Mouse (Mus musculus) spleen, postnatal 36 days (tissue): ENCODE data around the gene Zmynd10.

Source experiments
- DNase-seq, 2 experiments: peaks; one replicate each; pipeline ENCODE4 v3.0.0; 2022; ENCODE audit warnings: low spot score in 2 of 2, mixed read lengths in 1 of 2

Gene Zmynd10

GRCm38 (mm10) chr9:107547026-107547425 lies at the start of gene Zmynd10:
Gene Zmynd10, plus strand, starts transcription at chr9:107547298.
- peak; percentile 82 to 87 for DNase-seq

- no peak for DNase-seq
Observed at GRCm38 (mm10) chr9:107500708-107501286, 46.3 kb upstream of the Zmynd10 start.

GRCm38 (mm10) chr9:107502131-107502846 lies 44.8 kb upstream of the Zmynd10 start:
- no peak for DNase-seq

GRCm38 (mm10) chr9:107504662-107505537 lies 42.2 kb upstream of the Zmynd10 start:
- DNase-seq: no peak

- no peak for DNase-seq
Observed at GRCm38 (mm10) chr9:107508266-107508665, 38.8 kb upstream of the Zmynd10 start.

- DNase-seq: no peak
Observed at GRCm38 (mm10) chr9:107510384-107511100, 36.6 kb upstream of the Zmynd10 start.

GRCm38 (mm10) chr9:107511436-107511835 lies 35.7 kb upstream of the Zmynd10 start:
- no peak for DNase-seq

- DNase-seq: no peak
Observed at GRCm38 (mm10) chr9:107512326-107512725, 34.8 kb upstream of the Zmynd10 start.

GRCm38 (mm10) chr9:107514303-107514955 lies 32.7 kb upstream of the Zmynd10 start:
- peak; percentile 51 to 53 for DNase-seq

GRCm38 (mm10) chr9:107520331-107520730 lies 26.8 kb upstream of the Zmynd10 start:
- no peak for DNase-seq

- no peak for DNase-seq
Observed at GRCm38 (mm10) chr9:107521190-107521589, 25.9 kb upstream of the Zmynd10 start.

- DNase-seq: no peak
Observed at GRCm38 (mm10) chr9:107521711-107522399, 25.2 kb upstream of the Zmynd10 start.

- DNase-seq: no peak
Observed at GRCm38 (mm10) chr9:107522400-107522711, 24.7 kb upstream of the Zmynd10 start.

- DNase-seq: peak; percentile 63 to 69
Observed at GRCm38 (mm10) chr9:107526198-107527026, 20.7 kb upstream of the Zmynd10 start.

- peak; percentile 94 for DNase-seq
Observed at GRCm38 (mm10) chr9:107533791-107534407, 13.2 kb upstream of the Zmynd10 start, which contains the start of gene Tmem115. Gene Tmem115, plus strand, starts transcription at chr9:107533945.

- no peak for DNase-seq
Observed at GRCm38 (mm10) chr9:107534408-107535202, 12.5 kb upstream of the Zmynd10 start.

- DNase-seq: no peak
Observed at GRCm38 (mm10) chr9:107538231-107538630, 8.9 kb upstream of the Zmynd10 start.

- no peak for DNase-seq
Observed at GRCm38 (mm10) chr9:107538711-107539110, 8.4 kb upstream of the Zmynd10 start.

GRCm38 (mm10) chr9:107539940-107540339 lies 7.2 kb upstream of the Zmynd10 start:
- no peak for DNase-seq
